ENCODE assay signal across 11 mouse cellular contexts in the genomic region with DNA sequence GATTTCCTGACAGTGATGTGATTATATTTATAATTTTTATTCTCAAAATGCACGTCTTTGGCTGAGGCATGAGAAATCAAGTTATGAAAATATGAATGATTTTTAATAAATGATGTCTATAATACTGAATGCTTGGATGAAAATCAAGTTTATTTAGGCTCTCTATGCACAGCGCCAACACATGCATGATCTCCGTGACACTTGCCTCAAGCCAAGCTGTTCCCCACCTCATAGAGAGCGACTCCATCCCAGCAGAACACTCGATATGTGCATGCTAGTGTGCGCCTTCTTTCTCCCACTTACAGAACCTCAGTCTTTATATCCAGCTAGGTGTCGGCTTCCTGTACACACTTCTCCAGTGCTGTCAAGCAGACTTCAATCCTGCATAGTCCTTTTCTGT.
A peak's percentile ranks its signal among the peaks of the same experiment; 100 is the strongest.
DNase-seq lines count a peak whose midpoint lies in the region; ATAC-seq lines count a peak whose summit lies in the region.
"Had no signal": no experiment of that assay in that cellular context is flagged by ENCODE, and none has a peak within 500 bp of the region (broad histone marks: within the 10 kb centered on the region; RNA-seq: fewer than 3 reads in every experiment).

No protein-coding gene starts in this region.

- peak; percentile 55; the same call in 1 of the 2 replicates for ATAC-seq in kidney, embryonic 14.5 days (ENCODE audit: low FRiP score, low TSS enrichment)
- peak; percentile 73 for ATAC-seq in forebrain, embryonic 13.5 days
- ATAC-seq in hindbrain, embryonic 13.5 days (ENCODE audit: low FRiP score), result peak; percentile 59
- ATAC-seq in midbrain, embryonic 16.5 days, result peak; percentile 60; the same call in 1 of the 2 replicates

- H3K4me1 ChIP-seq in kidney, embryonic 14.5 days (ENCODE audit: control insufficient read depth, insufficient read depth, low read length), result no peaks in the 10 kb centered on the region
- H3K4me1 ChIP-seq in forebrain, embryonic 13.5 days, result no peaks in the 10 kb centered on the region
- H3K4me1 ChIP-seq in hindbrain, embryonic 13.5 days (replicated peaks), result no peaks in the 10 kb centered on the region
- no peaks in the 10 kb centered on the region for H3K4me1 ChIP-seq in midbrain, embryonic 16.5 days (ENCODE audit: control insufficient read depth, insufficient read depth, low read length)
- H3K4me1 ChIP-seq: embryonic facial prominence, embryonic 13.5 days had no signal

- no peaks in the 10 kb centered on the region for H3K9me3 ChIP-seq in kidney, embryonic 14.5 days (ENCODE audit: control insufficient read depth, low read length)
- H3K9me3 ChIP-seq in forebrain, embryonic 13.5 days (replicated peaks), result no peaks in the 10 kb centered on the region
- no peaks in the 10 kb centered on the region for H3K9me3 ChIP-seq in hindbrain, embryonic 13.5 days
- no peaks in the 10 kb centered on the region for H3K9me3 ChIP-seq in midbrain, embryonic 16.5 days (replicated peaks; ENCODE audit: control insufficient read depth, low read length, poor library complexity, severe bottlenecking)
- H3K9me3 ChIP-seq: embryonic facial prominence, embryonic 13.5 days had no signal

- no peak overlapping the region for H3K27ac ChIP-seq in kidney, embryonic 14.5 days (ENCODE audit: low read depth, low read length)
- H3K27ac ChIP-seq in forebrain, embryonic 13.5 days, result no peak overlapping the region
- H3K27ac ChIP-seq in hindbrain, embryonic 13.5 days, result no peak overlapping the region
- no peak overlapping the region for H3K27ac ChIP-seq in midbrain, embryonic 16.5 days (ENCODE audit: low read length)
- H3K27ac ChIP-seq: embryonic facial prominence, embryonic 13.5 days; liver, embryonic 14.5 days had no signal

- H3K9ac ChIP-seq in kidney, embryonic 14.5 days (ENCODE audit: low read depth, low read length), result no peak overlapping the region
- no peak overlapping the region for H3K9ac ChIP-seq in forebrain, embryonic 13.5 days
- H3K9ac ChIP-seq in hindbrain, embryonic 13.5 days, result no peak overlapping the region
- no peak overlapping the region for H3K9ac ChIP-seq in midbrain, embryonic 16.5 days (ENCODE audit: low read depth, low read length)
- H3K9ac ChIP-seq: embryonic facial prominence, embryonic 13.5 days; liver, embryonic 14.5 days had no signal

- H3K4me3 ChIP-seq in kidney, embryonic 14.5 days (ENCODE audit: low read length), result no peak overlapping the region
- H3K4me3 ChIP-seq in forebrain, embryonic 13.5 days, result no peak overlapping the region
- no peak overlapping the region for H3K4me3 ChIP-seq in hindbrain, embryonic 13.5 days
- no peak overlapping the region for H3K4me3 ChIP-seq in midbrain, embryonic 16.5 days (ENCODE audit: low read depth, low read length)
- H3K4me3 ChIP-seq: embryonic facial prominence, embryonic 13.5 days; myocyte had no signal

- 76% methylated on average over 7 of the region's 7 CpGs for WGBS in kidney, embryonic 14.5 days
- 76% methylated on average over 7 of the region's 7 CpGs for WGBS in forebrain, embryonic 13.5 days
- 74% methylated on average over 7 of the region's 7 CpGs for WGBS in hindbrain, embryonic 13.5 days
- 71% methylated on average over 7 of the region's 7 CpGs for WGBS in midbrain, embryonic 16.5 days

- no peaks in the 10 kb centered on the region for H3K27me3 ChIP-seq in kidney, embryonic 14.5 days (ENCODE audit: control insufficient read depth, insufficient read depth, low read length)
- H3K27me3 ChIP-seq in forebrain, embryonic 13.5 days, result no peaks in the 10 kb centered on the region
- H3K27me3 ChIP-seq in hindbrain, embryonic 13.5 days, result no peaks in the 10 kb centered on the region
- no peaks in the 10 kb centered on the region for H3K27me3 ChIP-seq in midbrain, embryonic 16.5 days (ENCODE audit: control insufficient read depth, insufficient read depth, low read depth, low read length)

- H3K4me2 ChIP-seq in kidney, embryonic 14.5 days (replicated peaks; ENCODE audit: low read depth, low read length), result no peak overlapping the region
- no peak overlapping the region for H3K4me2 ChIP-seq in forebrain, embryonic 13.5 days
- H3K4me2 ChIP-seq in hindbrain, embryonic 13.5 days, result no peak overlapping the region
- no peak overlapping the region for H3K4me2 ChIP-seq in midbrain, embryonic 16.5 days (ENCODE audit: low read length)
- H3K4me2 ChIP-seq: embryonic facial prominence, embryonic 13.5 days had no signal

- DNase-seq in kidney, adult 18-20 months, result no peak
- DNase-seq in ovary, postnatal 10 days (ENCODE audit: low spot score), result no peak
- no peak for DNase-seq in urinary bladder, postnatal 14 days (ENCODE audit: low spot score)
- no peak for DNase-seq in lung, postnatal 25 days (ENCODE audit: low spot score)

- no peaks in the 10 kb centered on the region for H3K36me3 ChIP-seq in kidney, embryonic 14.5 days (ENCODE audit: control insufficient read depth, insufficient read depth, low read length)
- no peaks in the 10 kb centered on the region for H3K36me3 ChIP-seq in forebrain, embryonic 13.5 days (ENCODE audit: poor library complexity, severe bottlenecking)
- no peaks in the 10 kb centered on the region for H3K36me3 ChIP-seq in hindbrain, embryonic 13.5 days
- H3K36me3 ChIP-seq in midbrain, embryonic 16.5 days (ENCODE audit: control insufficient read depth, insufficient read depth, low read length), result no peaks in the 10 kb centered on the region
- H3K36me3 ChIP-seq: embryonic facial prominence, embryonic 13.5 days had no signal
